Mouse (Mus musculus): ENCODE data around the gene H2al2a. TPM values are rescaled to one million over a fixed set of nuclear protein-coding genes. Genes with fewer than 3 reads are reported as not detected.

Gene H2al2a
- total RNA-seq (2021): not detected
- long read RNA-seq, experiment 1: 0 reads
- long read RNA-seq, experiment 2: 0 reads

DNA sequence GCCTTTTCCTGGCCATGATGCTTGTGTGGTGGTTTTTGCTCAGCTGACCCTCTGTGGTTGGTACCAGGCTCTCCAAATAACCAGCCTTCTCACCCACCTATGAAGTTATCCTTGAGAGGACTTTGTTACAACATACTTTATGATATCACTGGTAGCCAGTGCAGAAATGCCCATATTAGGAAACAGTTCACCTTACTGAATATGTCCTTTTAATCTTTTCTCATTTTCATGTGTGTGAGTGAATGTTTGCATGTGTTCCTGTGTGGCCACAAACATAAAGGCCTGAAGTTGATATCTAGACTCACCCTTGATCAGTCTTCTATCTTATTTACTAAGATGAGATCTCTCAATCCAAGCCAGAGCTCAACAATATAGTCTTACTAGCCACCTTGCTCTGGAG is at the start of gene H2al2a:
Gene H2al2a, minus strand, starts transcription at position 101 of the 400 bp plus-strand sequence.
- no peak for DNase-seq

DNA sequence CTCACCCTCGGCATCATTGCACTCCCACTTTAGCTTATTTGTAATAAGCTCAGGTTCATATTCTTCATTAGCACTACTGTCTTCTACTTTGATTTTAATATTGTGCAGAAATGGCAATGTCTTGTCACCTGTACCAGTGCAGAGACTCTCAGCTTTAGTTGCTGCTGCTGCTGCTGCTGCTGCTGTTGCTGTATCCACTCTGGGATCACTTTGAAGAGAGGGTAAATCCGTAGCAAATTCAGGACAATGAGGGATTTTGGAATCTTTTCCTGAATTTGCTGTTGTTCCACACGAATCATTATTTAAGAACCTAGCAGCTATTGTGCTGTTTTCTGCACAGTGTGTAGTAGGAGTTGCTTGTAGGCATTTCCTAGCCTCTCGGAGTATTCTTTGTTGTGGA is 49.4 kb upstream of the H2al2a start:
- DNase-seq: no peak

DNA sequence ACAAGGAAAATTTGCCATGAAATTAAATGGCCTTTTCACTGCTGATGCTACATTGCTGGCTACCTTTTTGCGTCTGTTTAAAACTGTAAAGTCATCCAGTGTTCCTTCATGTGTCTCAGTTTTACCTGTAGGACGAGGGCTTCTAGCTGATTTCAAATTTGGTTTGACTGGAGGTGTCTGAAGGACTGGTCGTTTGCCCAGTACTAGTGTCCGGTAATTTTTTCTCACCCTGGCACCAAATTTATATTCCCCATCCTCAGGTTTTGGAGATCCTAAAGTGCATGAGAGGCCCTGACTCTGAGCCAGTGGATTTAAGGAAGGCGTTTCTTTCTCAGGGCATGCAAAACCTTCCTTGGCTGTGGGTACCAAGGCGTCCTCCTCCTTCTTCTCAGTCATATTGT is 49.0 kb upstream of the H2al2a start:
- DNase-seq: no peak

DNA sequence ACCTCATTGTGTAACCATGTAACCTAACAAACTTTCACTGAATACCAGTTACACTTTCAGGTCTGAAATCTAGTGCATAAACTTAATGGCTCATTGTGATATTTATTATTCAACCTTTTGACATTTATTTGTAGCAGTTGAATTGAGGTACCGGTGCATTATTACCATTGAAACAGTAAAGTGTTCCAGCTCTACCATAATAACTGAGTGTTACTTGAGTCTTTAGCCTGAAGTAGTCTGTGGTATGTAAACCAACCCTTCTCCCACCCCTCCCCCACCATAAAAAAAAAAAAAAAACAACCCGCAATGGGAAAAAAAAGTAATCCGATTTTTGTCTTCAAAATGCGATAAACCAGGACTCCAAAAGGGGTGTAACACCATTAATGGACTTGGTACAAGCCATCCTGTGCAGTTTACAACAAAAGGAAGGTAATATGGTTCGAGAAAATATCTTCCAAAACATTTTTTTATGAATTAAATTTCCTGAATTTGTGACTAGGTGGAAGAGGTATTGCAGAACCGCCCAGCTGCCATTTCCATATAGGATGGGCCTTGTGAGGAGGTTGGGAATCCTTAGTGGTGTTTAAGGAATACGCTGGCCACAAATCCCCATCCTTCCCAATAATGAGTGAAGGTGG is 48.5 kb upstream of the H2al2a start:
- no peak for DNase-seq

DNA sequence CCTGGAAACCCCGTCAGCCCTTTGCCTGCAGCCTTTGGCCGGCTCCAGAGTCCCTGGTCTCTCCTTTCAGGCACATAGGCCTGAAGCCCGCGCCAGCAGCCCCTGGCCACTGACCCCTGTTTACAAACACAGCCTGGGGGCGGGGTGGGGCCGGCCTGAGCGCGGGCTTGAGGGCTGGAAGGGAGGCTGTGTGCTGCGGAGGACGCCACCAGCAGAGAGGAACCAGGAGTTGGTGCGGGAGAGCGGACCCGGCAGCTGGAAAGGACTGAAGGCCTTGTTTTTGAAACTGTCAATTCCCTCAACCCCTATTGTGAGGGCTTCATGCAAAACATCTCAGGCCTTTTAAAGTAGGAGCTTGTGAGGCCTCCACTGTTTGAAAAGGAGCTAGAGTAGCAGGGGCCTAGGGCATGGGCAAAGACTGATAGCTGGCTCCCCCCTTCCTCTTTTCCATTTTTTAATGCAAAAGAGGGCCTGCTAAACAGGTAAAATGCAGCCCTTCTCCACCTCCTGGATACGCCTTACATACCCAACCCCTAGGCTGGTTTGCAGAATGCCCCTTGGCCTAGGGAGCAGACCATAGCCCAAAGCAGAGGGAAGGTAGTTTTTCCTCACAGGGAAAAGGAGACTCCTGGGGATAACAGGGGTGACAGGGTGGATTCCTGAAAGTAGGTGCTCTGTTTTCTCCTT is 44.6 kb upstream of the H2al2a start:
- DNase-seq: no peak

DNA sequence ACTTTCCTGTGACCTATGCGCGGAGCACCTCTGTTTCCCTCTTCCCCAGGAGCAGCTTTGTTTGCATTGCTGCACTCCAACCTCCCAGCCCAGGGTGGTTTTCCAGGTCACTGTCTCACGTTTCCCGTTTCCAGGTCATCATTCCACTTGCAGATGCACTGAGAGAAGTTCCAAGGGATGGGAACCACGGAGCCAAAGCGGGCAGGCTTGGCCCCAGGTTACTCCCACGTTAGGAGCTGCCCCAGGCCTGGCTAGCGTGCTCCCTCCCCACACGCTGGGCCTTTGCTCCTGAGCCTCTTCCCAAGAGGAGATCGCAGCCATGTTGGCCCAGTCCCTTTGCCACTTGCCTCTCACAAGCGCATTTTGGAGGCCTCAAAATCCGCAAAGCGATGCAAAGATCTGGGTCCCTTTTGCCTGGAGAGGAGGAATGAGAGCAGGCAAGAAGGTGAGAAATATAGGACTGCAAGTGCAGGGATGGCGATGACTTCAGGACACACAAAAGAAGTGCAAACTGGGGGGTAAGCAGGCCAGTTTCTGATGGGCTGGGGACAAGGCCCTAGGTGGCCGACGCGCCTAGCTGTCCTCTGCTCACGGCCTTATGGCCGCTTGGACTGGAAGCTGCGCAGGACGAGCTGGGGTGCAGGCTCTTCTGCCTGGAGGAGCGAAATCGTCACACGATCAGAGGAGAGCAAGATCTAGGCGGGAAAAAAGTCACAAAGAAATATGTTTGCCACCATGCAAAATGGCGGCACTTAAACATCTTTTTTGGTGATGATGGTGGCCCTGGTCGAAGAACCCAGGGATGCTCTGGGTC is 43.8 kb upstream of the H2al2a start:
- DNase-seq: no peak

DNA sequence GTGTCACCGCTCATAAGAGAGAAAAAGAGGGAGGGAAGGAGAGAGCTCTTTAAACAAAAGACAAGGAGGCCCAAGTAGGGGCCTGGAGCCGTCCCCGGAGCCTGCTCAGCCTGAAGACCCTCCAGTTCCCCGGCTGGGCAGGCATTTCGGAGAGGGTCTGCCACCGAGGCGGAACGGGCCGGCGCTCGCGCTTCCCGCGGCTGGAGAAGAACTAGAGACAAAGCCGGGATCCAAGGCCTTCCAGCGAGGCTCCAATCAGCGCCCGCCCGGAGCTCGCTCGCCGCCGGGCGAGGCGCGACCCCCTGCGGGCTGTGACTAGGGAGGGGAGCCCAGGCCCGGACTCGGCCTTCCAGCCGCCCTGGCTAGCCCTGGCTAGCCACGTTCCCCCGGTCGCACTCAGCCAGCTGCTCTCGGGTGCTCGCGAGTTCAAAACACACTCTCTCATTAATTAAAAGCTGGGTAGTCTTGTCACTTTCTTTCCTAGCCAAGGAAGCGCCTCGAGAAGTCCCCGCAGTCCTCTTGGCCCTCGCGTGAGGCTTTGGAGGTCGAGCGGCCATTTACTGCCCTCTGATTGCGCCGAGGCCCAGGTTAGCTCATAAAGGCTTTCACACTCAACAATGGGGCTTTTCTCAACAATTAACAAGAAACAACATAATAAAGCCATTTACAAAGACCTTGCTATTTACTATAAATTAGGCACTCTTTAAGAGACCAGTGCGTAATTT is 43.0 kb upstream of the H2al2a start:
- peak in 1 of 2 experiments; percentile 41 for DNase-seq

DNA sequence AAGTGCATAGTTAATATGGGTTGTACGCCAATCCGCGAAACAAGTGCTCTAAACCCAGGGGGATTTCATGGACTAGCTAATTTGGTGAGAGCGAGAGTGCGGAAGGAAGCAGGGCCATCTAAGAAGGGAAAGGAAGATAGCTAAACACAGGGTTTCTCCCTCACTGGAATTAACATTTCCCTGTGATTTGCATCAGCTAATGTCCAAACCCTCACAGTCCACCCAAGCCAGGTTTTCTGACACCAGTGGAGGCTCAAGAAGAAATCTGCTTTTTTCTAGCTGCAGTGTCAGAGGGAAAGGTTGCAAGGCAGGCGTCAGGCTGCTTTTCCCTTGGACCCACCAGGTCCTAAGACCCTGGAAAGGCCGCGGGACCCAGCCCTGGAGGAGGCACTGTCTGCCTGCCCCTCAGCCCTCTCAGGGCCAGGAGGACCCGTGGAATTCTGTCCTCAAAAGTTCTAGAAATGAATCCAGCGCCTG is 42.2 kb upstream of the H2al2a start:
- DNase-seq: no peak

DNA sequence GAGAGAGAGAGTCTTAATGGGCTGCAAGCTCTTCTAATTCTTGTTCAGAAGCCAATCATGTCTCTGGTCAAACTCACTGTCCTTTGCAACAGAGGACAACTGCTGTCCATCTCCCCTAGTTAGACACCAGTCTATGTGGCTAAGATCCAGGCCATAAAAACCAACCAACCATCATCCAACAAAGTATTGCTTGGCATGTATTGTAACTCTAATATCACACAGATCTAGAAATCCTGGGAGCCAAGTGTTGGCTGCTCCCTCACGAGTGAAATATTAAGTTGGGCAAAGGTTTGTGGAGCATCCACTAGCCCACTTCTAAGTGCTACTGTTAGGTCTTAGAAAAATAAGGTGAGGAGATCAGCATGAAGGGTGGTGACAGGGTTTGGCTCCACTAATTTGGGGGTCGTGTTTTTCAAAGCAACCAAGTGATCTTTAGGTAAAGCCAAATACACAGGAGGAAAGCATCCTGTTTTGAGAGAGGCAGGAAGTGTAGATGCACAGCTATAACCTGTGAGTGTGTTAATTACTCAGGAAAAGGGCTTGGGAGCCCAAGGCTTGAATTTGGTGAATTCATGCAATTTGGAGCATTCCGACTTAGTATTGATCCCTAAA is 41.5 kb upstream of the H2al2a start:
- DNase-seq: no peak

DNA sequence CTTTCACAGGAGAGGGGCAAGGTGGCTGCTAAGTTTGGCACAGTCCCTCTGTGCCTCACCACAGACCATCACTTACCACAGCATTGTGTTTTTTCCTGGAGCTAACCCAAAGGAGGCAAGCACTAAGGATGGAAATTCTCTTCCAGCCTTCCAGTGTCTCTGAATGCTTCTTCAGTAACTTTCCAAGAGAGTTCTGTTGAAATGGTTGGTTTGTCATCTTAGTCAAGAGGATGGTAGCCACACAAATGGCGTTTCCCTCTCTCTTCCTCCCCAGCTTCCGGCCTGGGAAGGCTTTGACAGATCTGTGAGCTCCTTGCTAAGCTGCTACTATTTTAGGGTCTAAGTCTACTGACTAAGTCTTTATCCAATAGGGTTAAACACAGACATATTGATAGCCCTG is 40.7 kb upstream of the H2al2a start, which contains the start of gene A930004D18Rik:
Gene A930004D18Rik, minus strand, starts transcription at position 247 of the 400 bp plus-strand sequence.
- no peak for DNase-seq

DNA sequence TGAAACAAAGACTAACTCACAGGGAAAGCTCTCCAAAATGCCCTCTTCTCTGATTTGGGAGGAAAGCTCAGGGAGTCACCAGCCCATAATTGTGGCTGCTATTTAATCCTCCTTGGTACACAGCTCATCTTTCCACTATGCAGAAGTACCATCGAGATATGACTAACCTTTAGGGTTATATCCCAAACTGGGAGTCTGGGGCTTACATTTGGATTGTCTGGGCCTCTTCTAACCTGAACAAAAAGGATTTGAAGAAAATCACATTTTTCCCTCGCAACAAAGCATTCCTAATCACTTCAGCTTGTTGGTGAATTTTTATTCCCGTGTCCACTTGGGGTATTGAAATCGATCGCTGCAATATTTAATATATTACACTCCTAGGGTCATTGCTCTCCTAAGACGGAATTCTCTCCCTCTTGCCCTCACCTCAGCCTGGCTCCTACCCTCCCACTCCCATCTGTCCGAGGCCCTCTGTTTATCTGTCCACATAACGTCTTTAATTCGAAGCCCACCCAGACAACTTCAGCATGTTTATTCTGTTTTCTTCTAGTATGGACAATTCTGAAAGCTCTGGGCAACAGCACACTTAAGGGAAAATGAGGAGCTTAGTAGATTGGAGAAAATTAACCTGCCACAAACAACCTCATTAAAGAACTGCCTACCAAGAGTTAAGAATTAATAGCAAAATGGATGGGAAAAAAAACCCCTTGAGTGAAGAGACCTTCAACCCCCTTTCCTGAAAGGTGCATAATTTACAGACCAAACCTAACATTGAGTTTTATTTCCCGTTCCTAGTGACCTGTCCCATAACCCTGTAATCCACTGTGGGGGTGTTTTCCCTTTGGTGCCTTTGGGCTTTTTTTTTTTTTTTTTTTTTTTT is 37.9 kb upstream of the H2al2a start:
- no peak for DNase-seq

DNA sequence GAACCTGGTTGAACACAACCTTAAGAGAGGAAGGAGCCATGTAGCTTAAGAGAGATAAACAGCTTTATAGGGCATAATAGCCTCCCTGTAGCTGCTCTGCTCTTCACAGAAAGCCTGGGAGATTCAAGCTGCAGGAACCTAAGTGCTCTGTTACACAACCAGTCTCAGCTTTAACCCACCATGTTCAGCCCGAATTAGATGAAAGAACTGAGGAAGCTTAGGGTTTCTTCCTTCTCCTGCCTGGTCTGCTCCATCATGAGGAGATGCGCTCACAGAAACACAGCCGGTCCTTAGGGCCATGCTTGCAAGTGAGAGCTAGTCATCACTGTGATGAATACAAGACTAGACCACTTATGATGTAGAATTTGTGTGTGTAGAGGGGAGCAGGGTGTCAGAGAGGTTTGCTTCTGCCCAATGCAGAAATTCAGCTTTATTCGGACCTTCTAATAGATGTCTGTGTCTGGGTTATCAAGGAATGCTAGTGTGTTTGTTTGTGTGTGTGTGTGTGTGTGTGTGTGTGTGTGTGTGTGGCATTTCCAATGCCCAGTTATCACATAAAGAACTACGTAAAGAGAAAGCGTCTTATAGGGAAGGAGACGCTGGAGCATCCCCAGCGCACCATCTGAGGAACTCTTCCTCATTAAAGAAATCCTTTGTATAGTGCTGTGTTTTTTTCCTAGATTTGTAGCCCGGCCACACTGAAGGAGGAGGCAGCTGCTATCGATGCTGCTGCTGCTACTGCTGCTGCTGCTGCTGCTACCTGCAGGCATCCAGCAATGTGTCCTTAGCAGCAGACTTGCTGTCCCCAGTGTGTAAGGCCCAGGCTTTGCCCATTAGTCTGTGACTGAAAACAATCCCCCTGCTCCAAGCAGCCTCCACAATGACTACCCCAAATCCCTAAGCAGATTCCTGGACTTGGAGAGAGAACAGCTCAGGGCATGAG is 36.7 kb upstream of the H2al2a start:
- no peak for DNase-seq

DNA sequence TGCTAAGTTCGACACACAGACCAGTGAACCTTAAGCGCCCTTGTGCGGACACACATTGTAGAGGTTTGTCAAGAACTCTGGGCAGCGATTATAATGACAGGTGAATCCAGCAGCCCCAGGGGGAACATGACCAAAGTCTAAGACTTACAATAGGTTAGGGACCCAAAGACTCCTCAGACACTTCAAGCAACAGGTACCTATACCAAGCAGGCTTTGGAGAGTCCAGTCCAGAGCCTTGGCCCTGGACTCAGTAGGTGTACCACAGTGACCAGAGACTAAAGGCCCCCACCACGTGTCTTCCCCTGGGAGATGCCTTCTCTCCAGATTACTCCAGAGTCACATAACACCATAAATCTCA is 35.8 kb upstream of the H2al2a start:
- no peak for DNase-seq

DNA sequence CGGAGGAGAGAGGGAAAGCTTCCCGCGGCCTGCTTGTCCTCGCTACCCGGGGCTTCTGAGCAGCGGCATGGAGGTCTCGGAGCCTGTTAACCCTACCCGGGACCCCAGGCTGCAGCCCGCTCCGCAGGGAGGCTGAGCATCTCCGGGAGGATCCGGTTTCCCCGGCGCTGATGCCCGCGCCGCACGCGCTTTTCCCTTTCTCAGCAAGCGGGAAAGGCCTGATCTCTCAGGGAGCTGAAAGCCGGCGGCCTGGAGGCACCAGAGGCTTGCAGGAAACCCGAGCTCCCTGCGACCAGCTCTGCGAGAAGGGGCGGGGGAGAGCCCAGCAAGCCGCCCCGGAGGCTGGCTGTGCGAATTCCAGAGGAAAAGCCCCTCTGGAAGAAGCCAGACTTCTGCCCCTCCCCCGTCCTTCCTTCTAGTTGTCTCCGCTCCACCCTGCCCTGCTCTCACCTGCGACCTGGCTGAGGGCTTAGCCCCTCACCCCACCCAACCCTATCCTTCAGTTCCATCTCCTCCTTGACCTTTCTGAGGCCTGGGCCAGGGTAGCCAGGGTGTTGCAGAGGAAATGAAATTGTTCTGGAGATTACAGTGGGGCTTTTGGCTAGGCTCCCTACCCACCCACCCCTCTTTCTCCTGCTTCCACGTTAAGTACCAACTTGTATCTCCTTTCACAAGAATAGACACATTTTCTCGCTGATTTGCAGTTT is 35.2 kb upstream of the H2al2a start:
- DNase-seq: peak; percentile 51 to 65

DNA sequence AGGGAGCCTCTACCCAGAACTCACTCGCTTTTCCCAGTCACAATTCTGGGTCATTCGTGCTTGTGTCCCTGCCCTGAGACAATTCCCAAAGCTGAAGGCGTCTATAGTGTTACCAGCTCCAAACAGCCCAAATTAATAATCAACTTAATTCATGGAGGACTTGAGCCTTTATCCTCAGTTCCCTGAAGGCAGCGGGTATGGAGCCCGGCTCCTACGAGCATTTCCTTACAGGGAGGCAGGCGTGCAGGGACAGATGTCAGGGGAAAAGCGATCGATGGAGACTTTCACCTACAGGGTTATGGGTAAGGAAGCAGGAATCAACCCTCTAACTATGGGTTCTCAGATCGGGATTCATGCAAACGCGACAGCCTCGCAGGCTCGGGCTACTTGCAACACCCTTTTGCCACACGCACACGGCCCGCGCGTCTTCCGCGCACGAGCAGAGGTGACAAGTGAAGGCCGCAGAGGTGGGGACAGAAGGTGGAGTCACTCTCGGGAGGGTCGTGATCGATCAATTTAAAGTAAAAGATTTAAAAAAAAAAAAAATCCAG is 34.6 kb upstream of the H2al2a start:
- peak in 1 of 2 experiments; percentile 52 for DNase-seq

DNA sequence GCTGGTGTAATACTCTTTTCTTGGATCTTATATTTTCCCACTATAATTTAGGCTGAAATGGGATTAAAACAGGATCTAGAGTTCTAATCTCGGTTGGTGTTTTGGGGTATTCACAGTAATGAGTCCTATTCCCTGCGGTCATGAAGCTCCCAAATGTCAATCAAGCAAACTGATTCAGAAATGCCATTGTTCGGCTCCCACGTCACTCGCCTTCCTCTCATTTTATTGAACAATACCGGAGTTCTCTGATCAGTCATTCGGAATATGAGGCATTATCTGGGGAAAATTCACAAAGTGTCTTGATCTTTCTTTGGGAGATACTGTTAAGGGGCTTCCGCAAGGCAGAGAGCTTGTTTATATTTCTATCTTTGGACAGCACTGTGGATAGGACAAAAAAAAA is 33.8 kb upstream of the H2al2a start:
- DNase-seq: no peak

DNA sequence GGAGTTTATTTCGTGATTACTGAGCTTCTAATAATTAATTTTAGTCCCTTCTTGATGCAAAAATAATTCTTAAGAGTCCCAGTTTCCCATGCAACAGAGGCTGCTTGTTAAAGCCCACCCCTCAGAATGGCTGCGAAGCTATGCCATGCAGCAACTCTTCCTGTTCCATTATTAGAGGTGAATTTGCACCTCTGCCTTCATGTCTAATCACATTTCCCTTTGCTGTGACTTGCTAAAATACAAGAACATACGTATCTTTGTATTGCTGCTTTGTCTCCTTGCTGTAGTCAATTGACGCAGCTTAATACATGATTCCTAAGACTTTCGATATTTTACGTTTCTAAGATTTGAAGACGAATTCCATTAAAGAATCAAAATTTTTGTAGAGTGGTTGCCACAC is 32.9 kb upstream of the H2al2a start:
- no peak for DNase-seq

Data from adrenal gland, postnatal 36 days (tissue).